Mouse (Mus musculus) retina, adult 2 months (tissue): ENCODE measurements around the gene Idi2.
A peak's percentile ranks its signal among the peaks of the same experiment; 100 is the strongest.
"Not testable (repeated sequence)": the region's sequence is repeated elsewhere in the genome, so short reads cannot be mapped to it uniquely, and the experiment has no call there.

Experiments
- DNase-seq: peaks from one replicate; pipeline ENCODE4 v3.0.0-alpha.2; 2012; ENCODE audit warnings: low read depth, low spot score

Gene Idi2

DNA sequence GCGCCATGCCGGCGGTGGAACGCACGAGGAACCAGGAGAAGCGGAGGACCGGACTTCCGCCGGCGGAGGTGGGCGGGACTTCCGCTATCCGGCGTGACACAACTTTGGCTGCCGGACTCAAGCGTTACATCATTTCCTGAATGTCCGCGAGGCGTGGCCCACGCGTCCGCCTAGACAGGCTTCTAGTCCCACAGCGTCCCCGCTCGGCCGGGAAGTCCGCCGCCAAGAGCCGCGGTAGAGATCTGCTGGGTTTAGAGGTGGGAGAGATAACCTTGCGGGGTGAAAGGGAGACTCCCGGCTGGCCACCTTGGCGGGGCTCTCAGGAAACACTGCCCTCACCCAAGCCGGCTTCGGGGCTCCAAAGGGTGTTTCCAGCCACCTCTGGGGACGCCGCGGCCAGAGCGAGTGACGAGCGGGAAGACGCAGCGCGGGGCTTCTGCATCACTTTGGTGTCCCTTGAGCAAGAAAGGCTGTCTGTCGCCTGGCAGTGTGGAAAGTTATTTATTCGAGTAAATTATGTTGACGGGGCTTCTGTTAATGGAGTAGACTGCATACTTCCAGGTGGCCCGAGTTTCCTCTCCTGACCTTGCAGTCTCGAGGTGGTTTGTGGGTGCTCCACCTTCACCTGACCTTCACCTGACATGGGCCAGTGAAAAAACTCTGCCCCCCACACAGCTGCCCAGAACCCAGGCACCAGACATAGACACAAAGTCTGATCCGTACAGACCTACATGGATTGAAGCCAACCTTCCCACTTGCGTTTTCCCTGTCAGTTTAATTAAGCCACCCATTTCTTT lies 43.5 kb downstream of the Idi2 start, which contains the start of gene Gtpbp4:
Gene Gtpbp4 (minus strand): TSS at position 94 of the 797 bp plus-strand sequence.
- DNase-seq: peak; percentile 93

DNA sequence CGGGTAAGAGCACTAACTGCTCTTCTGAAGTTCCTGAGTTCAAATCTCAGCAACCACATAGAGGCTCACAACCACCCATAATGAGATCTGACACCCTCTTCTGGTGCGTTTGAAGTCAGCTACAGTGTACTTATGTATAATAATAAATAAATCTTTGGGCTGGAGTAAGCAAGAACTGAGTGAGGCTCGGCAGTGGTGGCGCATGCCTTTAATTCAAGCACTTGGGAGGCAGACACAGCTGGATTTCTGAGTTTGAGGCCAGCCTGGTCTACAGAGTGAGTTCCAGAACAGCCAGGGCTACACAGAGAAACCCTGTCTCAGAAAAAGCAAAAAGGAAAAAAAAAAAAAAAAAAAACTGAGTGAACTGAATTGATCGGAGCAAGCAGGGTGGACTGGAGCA lies 44.6 kb downstream of the Idi2 start:
- not testable (repeated sequence) for DNase-seq

DNA sequence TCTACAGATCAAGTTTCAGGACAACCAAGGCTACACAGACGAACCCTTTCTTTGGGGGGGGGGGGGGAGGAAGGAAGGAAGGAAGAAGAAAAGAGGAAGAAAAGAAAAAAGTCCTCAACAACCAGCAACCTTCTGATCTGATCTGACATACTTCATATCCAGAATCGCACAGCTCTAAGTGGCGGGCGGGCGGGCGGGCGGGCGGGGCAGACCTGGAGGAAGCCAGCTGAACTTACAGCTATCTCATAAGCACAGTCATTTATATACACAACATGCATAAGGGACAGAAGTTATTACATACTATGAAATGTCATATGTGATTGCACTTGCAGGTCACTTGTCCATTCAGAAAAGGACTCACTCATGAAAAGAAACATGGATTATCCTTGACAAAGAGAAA lies 46.8 kb downstream of the Idi2 start:
- DNase-seq: no peak

DNA sequence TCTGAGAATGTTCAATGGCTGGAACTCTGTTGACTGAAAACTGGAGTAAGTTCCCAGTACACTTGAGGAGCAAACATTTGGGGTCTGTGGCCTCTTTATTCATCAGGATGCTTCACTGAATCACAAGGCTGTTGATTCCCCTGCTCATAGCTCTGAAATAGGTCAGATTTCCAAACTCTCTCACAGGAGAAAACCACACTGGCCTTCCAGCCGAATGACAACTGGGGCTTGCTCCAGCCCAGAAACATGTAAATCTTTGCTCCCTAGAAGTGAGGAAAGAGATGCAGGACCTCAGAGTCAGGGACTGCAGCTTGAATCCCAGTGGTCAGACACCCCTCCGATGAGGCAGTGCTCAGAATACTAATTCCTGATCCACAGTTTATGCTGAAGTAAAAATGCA lies 50.6 kb downstream of the Idi2 start:
- no peak for DNase-seq
